Mouse (Mus musculus) layer of hippocampus, adult 8-10 months (tissue): Measurements from ENCODE around the gene Ptprg. TPM values are rescaled to one million over a fixed set of nuclear protein-coding genes. Genes with fewer than 3 reads are reported as not detected.

Experiments
- DNase-seq, 2 experiments: peaks; one replicate each; pipeline ENCODE4 v3.0.0; 2022; ENCODE audit warnings: low spot score in 2 of 2
- total RNA-seq, 4 experiments: library from RNA; stranded (reverse); gene quantifications; 2 replicates each; pipeline ENCODE4 v1.2.4; 2022

Gene Ptprg
- total RNA-seq, 4 experiments from 2014 or later = 88.2 to 105 (median 94.3) TPM

GRCm38 (mm10) chr14:11617362-11617761 lies 64.0 kb downstream of the Ptprg start:
- DNase-seq = peak in 1 of 2 experiments; percentile 30

GRCm38 (mm10) chr14:11618140-11618705 lies 64.9 kb downstream of the Ptprg start:
- DNase-seq = no peak

GRCm38 (mm10) chr14:11619606-11620005 lies 66.3 kb downstream of the Ptprg start:
- no peak for DNase-seq

- no peak for DNase-seq
Measured at GRCm38 (mm10) chr14:11620314-11620713, 67.0 kb downstream of the Ptprg start.

GRCm38 (mm10) chr14:11620962-11621568 lies 67.7 kb downstream of the Ptprg start:
- DNase-seq = no peak

- no peak for DNase-seq
Measured at GRCm38 (mm10) chr14:11623576-11623975, 70.2 kb downstream of the Ptprg start.

- DNase-seq = no peak
Measured at GRCm38 (mm10) chr14:11630736-11631135, 77.4 kb downstream of the Ptprg start.

GRCm38 (mm10) chr14:11631505-11631904 lies 78.2 kb downstream of the Ptprg start:
- no peak for DNase-seq

GRCm38 (mm10) chr14:11637673-11638072 lies 84.3 kb downstream of the Ptprg start:
- DNase-seq = no peak

- DNase-seq = no peak
Measured at GRCm38 (mm10) chr14:11639366-11639765, 86.0 kb downstream of the Ptprg start.

- DNase-seq = no peak
Measured at GRCm38 (mm10) chr14:11640372-11640771, 87.0 kb downstream of the Ptprg start.

GRCm38 (mm10) chr14:11640996-11641395 lies 87.7 kb downstream of the Ptprg start:
- peak; percentile 36 to 39 for DNase-seq

GRCm38 (mm10) chr14:11642977-11643376 lies 89.6 kb downstream of the Ptprg start:
- DNase-seq = no peak

GRCm38 (mm10) chr14:11657374-11657773 lies 104.0 kb downstream of the Ptprg start:
- no peak for DNase-seq

GRCm38 (mm10) chr14:11663661-11664215 lies 110.4 kb downstream of the Ptprg start:
- DNase-seq = no peak

GRCm38 (mm10) chr14:11664302-11664701 lies 111.0 kb downstream of the Ptprg start:
- no peak for DNase-seq

- no peak for DNase-seq
Measured at GRCm38 (mm10) chr14:11665046-11665445, 111.7 kb downstream of the Ptprg start.

- no peak for DNase-seq
Measured at GRCm38 (mm10) chr14:11667762-11668161, 114.4 kb downstream of the Ptprg start.

- DNase-seq = no peak
Measured at GRCm38 (mm10) chr14:11670847-11671246, 117.5 kb downstream of the Ptprg start.

GRCm38 (mm10) chr14:11672981-11673547 lies 119.7 kb downstream of the Ptprg start:
- no peak for DNase-seq

- no peak for DNase-seq
Measured at GRCm38 (mm10) chr14:11678201-11678600, 124.9 kb downstream of the Ptprg start.

- DNase-seq = no peak
Measured at GRCm38 (mm10) chr14:11679741-11680140, 126.4 kb downstream of the Ptprg start.

- no peak for DNase-seq
Measured at GRCm38 (mm10) chr14:11680621-11681020, 127.3 kb downstream of the Ptprg start.
